Mouse (Mus musculus): ENCODE measurements around the gene Rims4.

The Rims4 gene

DNA sequence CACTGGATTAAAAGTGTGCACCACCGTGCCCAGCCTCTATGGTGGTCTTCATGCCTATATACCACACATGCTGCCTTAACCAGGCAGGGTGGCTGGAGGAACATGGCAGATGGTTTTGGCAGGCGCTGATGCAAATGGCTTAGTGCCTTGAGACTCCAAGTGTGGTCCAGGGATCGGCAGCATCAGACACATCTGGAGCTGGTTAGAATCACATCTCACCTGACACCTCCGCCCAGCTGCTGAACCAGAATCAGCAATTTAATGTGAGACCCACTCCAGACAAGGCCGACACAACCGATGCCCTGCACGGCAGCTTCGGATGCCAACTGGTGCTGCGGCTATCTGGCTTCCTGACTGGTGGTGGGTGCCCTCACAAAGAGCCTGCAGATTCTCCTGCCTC lies 52.4 kb downstream of the Rims4 start:
- DNase-seq (ENCODE audit: low read depth) = no peak

DNA sequence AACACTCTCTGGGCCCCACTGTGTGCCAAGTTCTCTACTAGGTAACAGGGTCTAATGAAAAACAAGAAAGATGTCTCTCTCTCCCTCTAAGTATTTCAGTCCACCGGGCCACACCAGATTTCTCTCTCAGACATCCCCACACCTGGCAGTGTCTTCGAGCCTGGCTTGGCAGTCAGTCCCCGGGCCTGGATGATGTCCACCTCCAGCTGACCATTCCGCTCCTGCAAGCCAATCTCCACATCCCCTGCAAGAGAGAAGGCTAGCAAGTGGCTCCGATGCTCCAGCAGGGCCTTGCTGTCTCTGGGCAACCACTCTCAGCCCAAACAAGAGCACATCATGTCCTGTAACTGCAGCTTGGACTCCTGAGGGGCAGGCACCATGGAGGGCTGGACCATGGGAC lies 53.2 kb downstream of the Rims4 start:
- no peak for DNase-seq (ENCODE audit: low read depth)

DNA sequence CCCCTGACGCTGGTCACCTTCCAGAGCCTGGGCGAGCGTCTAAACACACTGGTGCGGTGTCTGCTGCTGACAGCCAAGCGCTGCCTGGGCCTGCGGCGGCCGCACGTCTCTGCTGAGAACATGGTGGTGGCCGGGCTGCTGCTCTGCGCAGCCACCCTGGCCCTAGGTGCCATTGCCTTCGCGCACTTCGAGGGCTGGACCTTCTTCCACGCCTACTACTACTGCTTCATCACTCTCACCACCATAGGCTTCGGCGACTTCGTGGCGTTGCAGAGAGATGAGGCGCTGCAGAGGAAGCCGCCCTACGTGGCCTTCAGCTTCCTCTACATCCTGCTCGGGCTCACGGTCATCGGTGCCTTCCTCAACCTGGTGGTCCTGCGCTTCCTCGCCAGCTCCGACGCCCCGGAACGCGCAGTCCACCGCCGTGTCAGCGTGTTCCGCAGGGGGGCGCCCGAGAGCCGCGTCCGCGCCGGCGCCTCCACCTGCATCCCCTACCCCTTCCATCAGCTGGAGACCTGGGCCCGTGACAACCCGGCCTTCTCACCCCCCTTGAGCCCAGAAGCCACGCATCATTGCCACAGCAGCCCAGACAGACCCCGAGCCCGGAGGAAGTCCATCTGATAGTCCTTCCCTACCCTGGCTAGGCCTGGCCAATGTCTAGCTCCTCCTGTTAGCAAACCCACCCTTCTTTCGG lies 60.1 kb downstream of the Rims4 start:
- DNase-seq (ENCODE audit: low read depth) = peak; percentile 13

DNA sequence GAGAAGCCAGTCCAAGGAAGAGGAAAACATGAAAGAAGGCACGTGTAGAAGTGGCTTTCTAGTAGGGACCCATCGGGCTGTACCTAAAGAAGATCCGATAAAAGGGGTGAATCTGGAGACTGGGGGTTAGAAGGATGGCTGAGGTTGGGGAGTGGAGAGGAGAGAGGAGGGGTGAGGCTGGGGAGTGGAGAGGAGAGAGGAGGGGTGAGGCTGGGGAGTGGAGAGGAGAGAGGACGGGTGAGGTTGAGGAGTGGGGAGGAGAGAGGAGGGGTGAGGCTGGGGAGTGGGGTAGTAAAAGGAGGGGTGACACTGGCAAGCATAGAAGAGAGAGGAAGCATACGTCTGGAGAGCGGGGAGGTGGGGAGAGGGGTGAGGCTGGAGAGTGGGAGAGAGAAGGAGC lies 61.2 kb downstream of the Rims4 start:
- DNase-seq (ENCODE audit: low read depth) = no peak

DNA sequence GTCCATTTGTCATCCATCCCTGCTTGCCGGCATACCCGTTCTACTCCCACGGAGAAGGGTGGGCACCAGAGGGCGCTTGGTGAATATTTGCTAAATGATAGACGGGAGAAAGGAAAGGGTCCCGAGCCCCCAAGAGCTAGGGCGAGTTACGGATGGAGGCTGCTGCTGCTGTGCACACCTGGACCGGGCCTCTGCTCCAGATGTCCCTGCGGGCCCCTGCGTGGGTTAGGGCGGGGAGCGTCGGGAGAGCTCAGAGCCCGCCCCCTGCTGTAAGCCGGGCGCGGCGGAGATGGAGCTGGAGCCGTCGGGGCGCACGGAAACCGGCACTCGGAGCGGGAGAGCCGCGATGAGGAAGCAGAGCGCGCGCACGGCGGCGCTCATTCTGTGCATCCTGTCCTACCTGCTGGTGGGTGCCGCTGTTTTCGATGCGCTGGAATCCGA lies 65.0 kb downstream of the Rims4 start, which contains the start of gene Kcnk15:
Kcnk15 (plus strand) TSS at position 191 of the 441 bp plus-strand sequence.
- no peak for DNase-seq (ENCODE audit: low read depth)

DNA sequence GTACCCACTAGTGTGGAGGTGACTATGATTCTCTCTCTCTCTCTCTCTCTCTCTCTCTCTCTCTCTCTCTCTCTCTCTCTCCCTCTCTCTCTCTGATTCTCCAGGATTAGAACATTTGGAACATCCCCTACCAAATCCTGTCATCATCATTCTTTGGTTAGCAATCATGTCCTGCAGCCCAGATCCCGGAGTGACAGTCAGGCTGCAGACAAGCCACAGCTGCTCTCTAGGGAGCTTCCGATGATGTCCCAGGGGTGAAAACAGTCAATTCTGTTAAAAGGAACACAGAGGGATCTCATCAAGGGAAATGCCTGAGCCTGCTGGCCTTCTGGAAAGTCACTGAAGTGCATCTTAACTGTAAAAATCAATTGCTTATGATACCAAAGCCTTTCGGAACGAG lies 76.4 kb downstream of the Rims4 start:
- no peak for DNase-seq (ENCODE audit: low read depth)

DNA sequence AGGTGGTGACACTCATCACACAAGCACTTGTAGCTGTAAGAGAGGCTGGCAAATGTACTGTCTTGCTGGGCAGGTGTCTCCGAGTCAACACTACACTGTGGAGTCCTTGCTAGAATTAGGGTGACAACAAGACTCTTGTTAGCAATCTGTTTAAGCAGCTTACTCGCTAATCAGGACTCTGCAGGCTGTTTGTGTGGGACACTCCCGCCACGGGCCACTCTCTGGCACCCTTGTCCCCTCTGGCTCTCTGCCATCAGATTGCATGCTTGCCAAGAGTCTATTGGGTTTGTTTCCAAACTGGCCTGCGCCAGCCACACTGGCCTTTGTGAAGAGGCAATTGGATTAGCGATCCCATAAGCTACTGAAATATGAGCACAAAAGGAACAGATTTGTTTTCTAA lies 79.0 kb downstream of the Rims4 start:
- no peak for DNase-seq (ENCODE audit: low read depth)

DNA sequence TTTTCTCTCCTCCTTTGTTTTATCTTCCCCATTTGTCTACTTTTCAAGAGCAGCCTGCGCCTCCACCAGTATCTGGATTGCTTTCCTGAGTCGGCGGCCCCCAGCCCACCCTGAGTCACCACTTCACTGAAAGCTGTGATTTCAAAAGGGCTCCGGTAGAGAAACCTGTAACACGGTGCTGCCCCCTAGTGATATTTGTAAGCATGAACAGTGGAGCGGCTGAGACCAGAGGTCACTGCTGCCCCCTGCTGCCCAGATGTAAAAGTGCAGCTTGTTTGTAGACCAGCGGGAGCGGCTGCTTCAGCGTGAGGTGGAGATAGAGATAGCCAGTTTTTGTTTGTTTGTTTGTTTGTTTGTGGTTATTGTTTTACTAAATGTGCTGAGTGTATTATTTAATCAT lies 80.4 kb downstream of the Rims4 start:
- peak; percentile 83 for DNase-seq (ENCODE audit: low read depth)

DNA sequence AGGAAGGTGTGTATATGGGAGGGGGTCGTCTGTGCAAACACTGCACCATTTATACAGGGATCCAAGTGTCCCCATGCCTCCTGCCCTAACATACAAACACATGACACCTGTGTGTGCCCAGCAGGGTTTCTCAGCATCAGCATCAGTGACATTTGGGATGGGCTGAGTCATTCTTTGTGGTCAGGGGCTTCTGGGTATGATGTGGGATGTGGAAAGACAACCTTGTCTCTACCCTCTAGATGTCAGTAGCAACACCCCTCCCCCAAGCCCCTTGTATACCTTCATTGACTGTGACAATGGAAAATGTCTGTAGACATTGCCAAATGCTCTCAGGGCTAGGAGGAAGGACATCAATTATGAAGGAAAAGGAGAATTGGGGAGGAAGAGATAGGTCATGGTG lies 87.3 kb downstream of the Rims4 start:
- no peak for DNase-seq (ENCODE audit: low read depth)

DNA sequence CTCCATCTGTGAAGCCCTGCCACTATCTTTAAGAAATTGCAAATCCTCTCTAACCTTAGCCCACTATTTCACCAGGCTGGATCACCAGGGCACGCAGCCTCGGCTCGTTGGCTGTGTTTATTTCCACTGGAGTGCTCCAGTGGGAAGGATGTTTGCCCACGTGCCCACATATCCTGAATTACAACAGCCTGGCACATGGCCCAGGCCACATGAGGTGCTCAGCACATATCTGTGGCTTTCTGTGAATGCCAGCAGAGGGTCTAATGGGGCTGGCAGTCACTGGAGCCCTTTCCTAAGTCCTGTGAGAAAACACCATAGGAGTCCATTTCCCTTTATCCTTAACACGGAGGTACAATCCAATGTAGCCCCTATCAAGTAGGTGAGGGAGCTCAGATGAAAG lies 92.0 kb downstream of the Rims4 start:
- DNase-seq (ENCODE audit: low read depth) = no peak

DNA sequence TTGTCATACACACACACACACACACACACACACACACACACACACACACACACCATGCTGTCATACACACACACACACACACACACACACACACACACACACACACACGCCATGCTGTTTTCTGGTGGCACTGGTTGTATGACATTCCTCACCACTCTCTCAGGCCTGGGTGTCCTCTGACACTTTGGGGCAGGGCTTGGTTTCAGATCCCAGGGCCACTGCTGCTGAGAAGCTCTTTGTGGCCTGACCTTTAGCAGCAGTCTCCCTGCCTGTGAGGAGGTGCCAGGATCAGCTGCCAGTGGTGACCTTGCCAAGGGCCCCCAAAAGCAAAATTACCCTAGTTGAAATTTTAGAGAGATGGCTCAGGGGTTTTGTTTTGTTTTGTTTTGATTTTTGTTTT lies 92.6 kb downstream of the Rims4 start:
- no peak for DNase-seq (ENCODE audit: low read depth)

DNA sequence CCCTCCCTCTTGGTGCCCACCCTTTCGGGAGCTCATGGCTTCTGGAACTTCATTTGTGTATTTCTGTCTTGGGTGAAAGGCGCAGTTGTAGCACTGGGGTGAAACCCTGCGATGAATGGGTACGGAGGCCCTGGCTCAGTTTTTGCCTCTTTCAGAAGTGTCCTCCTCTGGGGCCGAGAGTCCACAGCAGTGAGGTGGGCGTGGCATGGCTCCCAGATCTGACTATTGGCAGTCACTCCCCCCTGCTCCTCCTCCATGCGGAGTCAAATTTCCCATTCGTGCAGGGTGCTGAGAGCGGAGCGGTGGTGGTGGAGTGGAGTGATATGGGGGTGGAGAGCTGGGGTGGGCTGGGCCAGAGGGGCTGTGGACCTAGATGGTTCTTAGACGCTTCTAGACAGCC lies 94.7 kb downstream of the Rims4 start:
- DNase-seq (ENCODE audit: low read depth) = no peak

DNA sequence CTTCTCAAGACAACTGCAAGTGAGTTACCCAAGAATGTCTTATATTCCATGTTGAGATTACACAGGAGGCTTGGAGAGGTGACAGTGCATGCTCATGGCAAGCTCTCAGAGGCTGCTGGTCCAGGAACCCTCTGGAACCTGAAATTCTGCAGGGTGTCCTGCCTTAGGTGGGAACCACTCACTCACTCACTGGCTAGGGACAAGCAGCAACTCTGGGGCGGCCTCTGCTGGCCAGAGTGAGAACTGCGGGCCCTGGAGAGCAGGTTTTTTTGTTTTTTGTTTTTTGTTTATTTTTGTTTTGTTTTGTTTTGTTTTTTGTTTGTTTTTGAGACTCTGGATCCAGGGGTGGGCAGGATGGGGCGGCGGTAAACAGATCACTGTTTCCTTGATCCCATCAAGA lies 95.2 kb downstream of the Rims4 start:
- DNase-seq (ENCODE audit: low read depth) = peak; percentile 60

DNA sequence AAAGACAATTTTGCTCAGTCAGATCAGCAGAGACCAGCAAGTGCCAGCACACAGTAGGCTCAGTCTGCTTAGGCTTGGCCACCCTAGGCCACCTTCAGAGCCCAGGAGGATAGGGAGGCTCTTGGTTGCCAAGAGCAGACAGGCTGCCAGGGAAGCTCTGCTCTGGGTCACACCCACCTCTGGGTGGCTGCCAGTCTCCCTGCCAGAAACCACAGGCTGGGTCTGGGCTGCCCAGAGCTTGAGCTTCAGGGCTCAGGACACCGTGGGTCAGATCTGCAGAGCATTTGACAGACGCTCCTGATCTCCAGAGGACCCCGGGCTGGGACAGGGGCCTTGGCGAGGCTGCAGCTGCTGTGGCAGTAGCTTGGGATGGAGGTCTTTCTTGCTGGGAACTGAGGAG lies 97.9 kb downstream of the Rims4 start, which contains the start of gene Ccn5:
Ccn5 (plus strand) TSS at position 255 of the 400 bp plus-strand sequence.
- DNase-seq (ENCODE audit: low read depth) = no peak

DNA sequence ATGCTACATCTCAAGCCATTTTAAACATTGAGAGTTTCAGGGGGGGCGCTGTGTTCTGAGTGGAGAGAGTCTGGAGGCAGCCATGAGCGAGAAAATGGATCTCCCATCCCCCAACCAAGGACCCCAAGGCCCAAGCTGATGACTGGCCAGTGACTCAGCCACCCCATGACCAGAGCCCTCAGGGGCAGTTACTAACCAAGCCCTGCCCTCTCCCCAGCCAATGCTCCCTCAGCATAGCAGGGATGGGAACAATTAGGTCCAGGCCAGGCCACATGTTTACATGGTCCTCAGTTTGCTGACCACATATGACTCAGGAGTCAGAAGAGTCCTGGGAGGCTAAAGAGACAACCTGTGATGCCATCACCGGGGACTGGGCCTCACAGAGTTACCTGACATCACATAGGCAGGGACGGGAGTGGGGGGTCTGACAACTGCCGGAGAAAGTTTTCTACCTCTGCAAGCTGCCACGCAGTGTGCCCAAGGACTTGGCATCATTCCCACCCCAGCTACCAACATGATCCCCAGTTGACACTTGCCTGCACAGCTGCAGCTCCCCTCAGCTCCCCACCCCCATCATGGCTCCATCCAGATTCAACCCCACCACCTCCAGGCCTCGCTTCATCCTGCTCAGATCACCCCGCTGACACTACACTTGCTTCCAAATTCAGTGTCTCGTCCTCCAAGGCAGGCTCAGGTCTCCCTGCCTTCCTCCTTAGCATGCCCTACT lies 103.6 kb downstream of the Rims4 start:
- DNase-seq (ENCODE audit: low read depth) = no peak

DNA sequence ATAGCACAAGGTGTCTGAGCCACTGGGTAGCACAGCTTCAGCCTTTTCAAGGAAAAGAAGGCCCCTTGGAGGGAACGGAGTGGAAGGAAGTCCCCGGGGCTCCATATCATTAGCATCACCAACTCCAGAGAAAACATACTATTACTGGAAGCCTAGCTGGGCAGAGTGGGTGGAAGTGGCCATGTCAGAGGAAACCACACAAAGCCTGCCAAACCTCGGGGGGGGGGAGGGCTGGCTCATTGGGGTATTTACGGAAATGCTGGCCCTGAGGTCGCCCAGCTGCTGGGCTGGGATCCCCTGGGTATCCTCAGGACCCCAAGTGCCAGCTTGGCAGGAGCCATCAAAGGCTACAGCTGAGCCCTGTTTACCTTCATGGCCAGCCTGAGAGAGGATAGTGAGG lies 105.4 kb downstream of the Rims4 start:
- DNase-seq (ENCODE audit: low read depth) = no peak
